Mouse (Mus musculus): Measurements from ENCODE around the gene Nr2f1. TPM values are rescaled to one million over a fixed set of nuclear protein-coding genes. Genes with fewer than 3 reads are reported as not detected.

Nr2f1 gene
- polyA plus RNA-seq, 1 experiment from 2014 or later, result 9.5 TPM

DNA sequence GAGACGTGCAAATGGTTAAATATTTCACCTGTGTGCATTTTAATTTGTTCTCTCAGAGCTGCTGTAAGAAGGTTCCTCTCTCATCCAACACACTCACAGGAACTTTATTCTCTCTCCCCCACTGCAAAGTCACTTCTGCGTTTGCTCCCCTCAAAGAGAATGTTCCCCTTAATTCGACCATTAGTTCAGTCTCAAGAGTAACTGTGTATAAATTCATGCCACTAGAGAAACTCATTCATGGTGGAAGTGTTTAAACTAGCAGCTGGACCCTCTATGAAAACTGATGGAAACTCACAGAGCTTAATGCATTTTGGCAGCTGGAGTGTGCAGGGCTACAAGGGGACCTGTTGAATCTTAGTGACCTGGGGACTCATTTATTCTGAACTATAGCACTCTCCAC, 26.7 kb downstream of the Nr2f1 start:
- ATAC-seq (ENCODE audit: insufficient read depth) (no peak), DNase-seq (no peak)
- H3K36me3 ChIP-seq (ENCODE audit: insufficient read depth), result no peaks in the 10 kb centered on the region
- H3K4me1 ChIP-seq (ENCODE audit: insufficient read depth), result no peaks in the 10 kb centered on the region
- H3K27me3 ChIP-seq (ENCODE audit: insufficient read depth, low read length), result peaks cover 75% of the 10 kb centered on the region
- no peak overlapping the region for H3K9ac ChIP-seq
- no peaks in the 10 kb centered on the region for H3K9me3 ChIP-seq (ENCODE audit: low read depth, low read length)
- 5% methylated on average over 3 of the region's 3 CpGs for WGBS
- no peak overlapping the region for H3K4me3 ChIP-seq (ENCODE audit: low read depth, low read length)
- no peak for TF ChIP-seq CTCF (IDR thresholded peaks at IDR 0.05; ENCODE audit: low read depth)
- no peak overlapping the region for H3K27ac ChIP-seq (ENCODE audit: low read depth)
- H3K4me2 ChIP-seq, result no peak overlapping the region

DNA sequence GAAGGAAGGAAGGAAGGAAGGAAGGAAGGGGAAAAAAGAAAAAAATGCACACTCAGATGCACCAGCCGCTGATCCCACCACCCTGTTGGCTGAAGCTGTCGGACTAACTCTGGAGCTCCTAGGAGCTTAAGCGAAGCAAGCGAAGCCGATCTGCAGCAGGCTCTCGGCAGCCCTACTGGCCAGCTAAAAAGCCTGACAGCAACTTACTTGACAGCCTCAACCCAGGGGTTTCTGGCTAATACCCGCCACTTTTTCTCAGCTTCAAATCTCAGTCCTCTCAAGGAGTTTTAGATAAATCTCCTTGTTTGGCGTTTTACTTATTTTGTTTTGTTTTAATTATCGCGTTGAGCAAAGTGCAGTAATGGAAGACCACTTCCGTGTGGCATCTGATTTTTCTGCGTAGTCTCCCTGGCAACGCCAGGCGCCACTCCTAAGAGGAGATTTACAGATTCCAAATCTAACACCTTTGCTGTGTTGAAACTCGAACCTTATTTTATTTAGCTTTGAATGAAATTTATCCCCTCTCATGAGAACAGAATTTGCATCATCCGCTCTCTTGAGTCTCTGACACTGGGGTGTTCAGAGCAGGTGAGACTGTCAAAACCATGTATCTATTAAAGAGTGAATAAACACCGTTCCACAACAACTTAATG, 27.4 kb downstream of the Nr2f1 start:
- Histone ChIP-seq H3K4me2 (no peak overlapping the region), H3K4me1 (ENCODE audit: insufficient read depth) (no peaks in the 10 kb centered on the region), H3K9me3 (ENCODE audit: low read depth, low read length) (no peaks in the 10 kb centered on the region), H3K4me3 (ENCODE audit: low read depth, low read length) (no peak overlapping the region), H3K27ac (ENCODE audit: low read depth) (no peak overlapping the region), H3K9ac (no peak overlapping the region), H3K27me3 (ENCODE audit: insufficient read depth, low read length) (peaks cover 76% of the 10 kb centered on the region), H3K36me3 (ENCODE audit: insufficient read depth) (no peaks in the 10 kb centered on the region)
- WGBS, result 4% methylated on average over 17 of the region's 17 CpGs
- TF ChIP-seq CTCF (IDR thresholded peaks at IDR 0.05; ENCODE audit: low read depth), result no peak
- DNase-seq (no peak), ATAC-seq (ENCODE audit: insufficient read depth) (no peak)

DNA sequence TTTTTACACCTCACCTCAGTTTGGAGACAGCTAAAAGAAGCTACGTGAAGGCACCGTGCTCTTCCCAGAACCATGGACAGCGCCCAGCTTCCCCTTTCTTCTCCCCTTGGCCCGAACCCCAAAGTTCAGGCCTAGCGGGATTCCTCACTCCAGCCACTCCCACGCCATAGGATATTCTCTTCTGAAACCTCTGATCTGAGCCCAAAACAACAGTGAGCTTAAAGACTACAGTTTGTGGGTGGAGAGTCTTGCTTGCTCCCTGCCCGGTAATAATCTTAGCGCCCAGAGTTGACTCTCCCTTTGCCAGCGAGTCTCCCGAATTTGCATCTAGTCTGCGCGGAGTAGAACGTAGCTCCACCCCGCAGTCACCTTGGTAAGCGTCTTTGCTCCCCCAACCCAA, 28.2 kb downstream of the Nr2f1 start:
- peak; percentile 44; the same call in 1 of the 2 replicates for ATAC-seq (ENCODE audit: insufficient read depth)
- 2% methylated on average over 15 of the region's 15 CpGs for WGBS
- TF ChIP-seq CTCF (IDR thresholded peaks at IDR 0.05; ENCODE audit: low read depth), result no peak

DNA sequence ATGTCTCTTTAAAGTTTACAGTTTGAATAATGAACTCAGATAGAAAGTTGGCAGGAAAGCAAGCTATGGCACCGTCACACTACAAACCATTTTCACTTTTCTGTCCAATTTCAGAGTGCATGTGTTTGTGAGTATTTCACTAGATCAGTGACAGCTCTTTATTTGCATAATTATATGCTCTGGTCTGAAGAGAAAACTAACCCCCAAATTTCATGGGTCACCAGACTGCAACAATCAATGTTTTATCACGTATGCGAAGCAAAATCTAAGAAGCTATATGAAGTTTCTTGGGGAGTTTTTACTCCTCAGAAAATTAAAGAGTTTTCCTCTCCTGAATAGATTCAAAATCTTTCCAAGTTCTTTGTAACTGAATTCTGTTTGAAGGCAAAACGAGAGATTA, 31.4 kb downstream of the Nr2f1 start:
- TF ChIP-seq CTCF (IDR thresholded peaks at IDR 0.05; ENCODE audit: low read depth), result no peak
- peaks cover 48% of the 10 kb centered on the region for H3K27me3 ChIP-seq (ENCODE audit: insufficient read depth, low read length)
- no peaks in the 10 kb centered on the region for H3K36me3 ChIP-seq (ENCODE audit: insufficient read depth)
- ATAC-seq (ENCODE audit: insufficient read depth), result no peak
- no peaks in the 10 kb centered on the region for H3K9me3 ChIP-seq (ENCODE audit: low read depth, low read length)
- H3K4me1 ChIP-seq (ENCODE audit: insufficient read depth), result no peaks in the 10 kb centered on the region
- H3K4me2 ChIP-seq, result no peak overlapping the region
- H3K9ac ChIP-seq, result no peak overlapping the region
- WGBS, result 52% methylated on average over 4 of the region's 4 CpGs
- no peak overlapping the region for H3K4me3 ChIP-seq (ENCODE audit: low read depth, low read length)
- no peak overlapping the region for H3K27ac ChIP-seq (ENCODE audit: low read depth)
- DNase-seq, result no peak

More for the DNA sequence above, 28.2 kb downstream of the Nr2f1 start:
- Histone ChIP-seq H3K4me1 (ENCODE audit: insufficient read depth) (no peaks in the 10 kb centered on the region), H3K27ac (ENCODE audit: low read depth) (no peak overlapping the region), H3K9me3 (ENCODE audit: low read depth, low read length) (no peaks in the 10 kb centered on the region), H3K9ac (no peak overlapping the region), H3K4me2 (0 out of 2 replicates have a peak overlapping the region, but pooled peaks have one; percentile 23), H3K36me3 (ENCODE audit: insufficient read depth) (no peaks in the 10 kb centered on the region), H3K27me3 (ENCODE audit: insufficient read depth, low read length) (peaks cover 69% of the 10 kb centered on the region), H3K4me3 (ENCODE audit: low read depth, low read length) (no peak overlapping the region)
- peak; percentile 83 for DNase-seq

DNA sequence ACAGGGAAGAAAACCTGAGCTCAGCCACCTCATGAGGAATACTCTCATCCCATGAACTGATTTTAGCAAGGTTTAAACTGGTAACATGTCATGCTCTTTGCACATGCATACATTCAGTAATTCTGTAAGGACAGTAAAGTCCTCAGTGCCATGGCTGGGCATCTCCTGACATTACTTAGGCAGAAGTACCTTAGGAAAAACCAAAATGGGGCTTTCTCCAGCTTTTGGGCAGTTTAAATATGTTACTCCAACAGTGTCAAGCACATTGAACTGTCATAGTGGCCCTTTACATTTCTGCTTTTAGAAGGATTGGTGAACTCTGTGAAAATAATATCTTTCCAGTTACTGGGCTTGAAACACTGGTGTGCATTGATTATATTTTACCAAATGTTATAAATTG, 34.6 kb downstream of the Nr2f1 start:
- no peak overlapping the region for H3K4me2 ChIP-seq
- DNase-seq (no peak), ATAC-seq (ENCODE audit: insufficient read depth) (no peak)
- no peak for TF ChIP-seq CTCF (IDR thresholded peaks at IDR 0.05; ENCODE audit: low read depth)
- peaks cover 28% of the 10 kb centered on the region for H3K27me3 ChIP-seq (ENCODE audit: insufficient read depth, low read length)
- H3K36me3 ChIP-seq (ENCODE audit: insufficient read depth), result no peaks in the 10 kb centered on the region
- H3K4me3 ChIP-seq (ENCODE audit: low read depth, low read length), result no peak overlapping the region
- H3K27ac ChIP-seq (ENCODE audit: low read depth), result no peak overlapping the region
- H3K4me1 ChIP-seq (ENCODE audit: insufficient read depth), result no peaks in the 10 kb centered on the region
- no peak overlapping the region for H3K9ac ChIP-seq
- no peaks in the 10 kb centered on the region for H3K9me3 ChIP-seq (ENCODE audit: low read depth, low read length)

DNA sequence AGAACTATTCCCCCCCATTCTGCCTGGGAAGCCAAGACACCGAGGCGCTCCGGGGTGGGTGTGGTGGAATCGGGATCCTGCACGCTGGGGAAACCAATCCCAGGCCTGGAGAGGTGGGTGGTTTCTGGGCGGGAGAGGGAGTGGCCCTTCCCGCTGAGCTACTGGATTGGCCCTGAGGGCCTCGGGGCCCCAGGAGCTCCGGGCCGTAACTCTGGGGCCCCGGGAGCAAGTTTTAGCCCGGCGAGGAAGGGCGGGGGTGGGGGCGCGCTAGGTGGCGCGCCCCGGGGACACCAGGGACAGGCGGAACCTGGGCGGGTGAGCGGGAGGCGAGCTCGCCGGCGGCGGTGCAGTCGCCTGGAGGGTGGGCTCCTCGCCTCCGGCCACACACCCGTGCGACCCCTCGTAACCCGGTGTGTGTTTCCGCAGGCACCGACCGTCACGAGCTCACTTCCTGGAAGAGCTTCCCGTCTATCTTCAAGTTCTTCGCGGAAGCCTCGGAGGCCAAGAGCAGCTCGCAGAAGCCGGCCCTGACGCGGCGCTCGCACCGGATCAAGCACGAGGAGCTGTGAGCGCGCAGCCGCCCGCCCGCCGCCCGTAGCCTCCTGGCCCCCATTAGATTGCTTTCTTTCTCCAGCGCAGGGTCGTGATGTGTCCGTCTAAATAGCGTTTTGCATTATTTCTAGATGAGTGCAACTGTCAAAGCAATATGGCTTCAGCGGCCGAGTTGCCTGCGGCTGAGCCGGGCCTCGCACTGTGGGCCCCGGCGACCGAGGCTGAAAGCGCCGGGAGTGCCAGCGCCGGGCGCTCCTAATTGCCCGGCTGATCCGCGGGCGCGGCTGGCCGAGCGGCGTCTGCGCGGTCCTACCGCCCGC, 36.2 kb downstream of the Nr2f1 start:
- Histone ChIP-seq H3K4me3 (ENCODE audit: low read depth, low read length) (peak overlapping the region; percentile 66), H3K36me3 (ENCODE audit: insufficient read depth) (no peaks in the 10 kb centered on the region), H3K9me3 (ENCODE audit: low read depth, low read length) (no peaks in the 10 kb centered on the region), H3K9ac (peak overlapping the region; percentile 53), H3K27ac (ENCODE audit: low read depth) (no peak overlapping the region), H3K4me1 (ENCODE audit: insufficient read depth) (no peaks in the 10 kb centered on the region), H3K4me2 (peak overlapping the region; percentile 94), H3K27me3 (ENCODE audit: insufficient read depth, low read length) (peaks cover 20% of the 10 kb centered on the region)
- ATAC-seq (ENCODE audit: insufficient read depth), result peak; percentile 98
- peak; percentile 56 for TF ChIP-seq CTCF (IDR thresholded peaks at IDR 0.05; ENCODE audit: low read depth)
- under 1% methylated on average over 83 of the region's 86 CpGs for WGBS
- peak; percentile 86 for DNase-seq

DNA sequence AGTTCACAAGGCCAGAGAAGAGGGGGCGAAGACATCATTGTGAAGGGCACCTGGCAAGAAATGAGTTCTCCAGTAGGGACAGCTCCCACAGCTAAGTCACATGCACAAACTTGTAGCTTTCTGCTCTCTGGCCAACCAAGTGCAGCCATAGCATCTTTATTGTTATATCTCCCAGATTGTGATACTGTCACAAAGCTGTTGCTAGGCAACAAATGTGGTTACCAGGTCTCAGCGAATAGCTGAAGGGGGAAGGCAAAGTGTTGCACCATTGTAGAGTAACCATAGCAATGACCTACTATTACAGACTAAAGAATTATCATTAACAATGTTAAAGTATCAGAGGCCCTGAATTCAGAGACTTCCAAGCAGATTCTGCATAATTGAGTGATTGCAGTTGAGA, 37.4 kb downstream of the Nr2f1 start:
- no peaks in the 10 kb centered on the region for H3K36me3 ChIP-seq (ENCODE audit: insufficient read depth)
- H3K9me3 ChIP-seq (ENCODE audit: low read depth, low read length), result no peaks in the 10 kb centered on the region
- no peak for TF ChIP-seq CTCF (IDR thresholded peaks at IDR 0.05; ENCODE audit: low read depth)
- peaks cover 12% of the 10 kb centered on the region for H3K27me3 ChIP-seq (ENCODE audit: insufficient read depth, low read length)
- H3K4me1 ChIP-seq (ENCODE audit: insufficient read depth), result no peaks in the 10 kb centered on the region
- no peak for ATAC-seq (ENCODE audit: insufficient read depth)
- no peak overlapping the region for H3K27ac ChIP-seq (ENCODE audit: low read depth)
- no peak overlapping the region for H3K4me3 ChIP-seq (ENCODE audit: low read depth, low read length)
- H3K4me2 ChIP-seq, result no peak overlapping the region
- no peak overlapping the region for H3K9ac ChIP-seq
- 55% methylated on average over 2 of the region's 2 CpGs for WGBS
- DNase-seq, result no peak
